Mouse (Mus musculus) limb, embryonic 14.5 days (tissue): ENCODE measurements around the gene Glis2. TPM values are rescaled to one million over a fixed set of nuclear protein-coding genes. Genes with fewer than 3 reads are reported as not detected.

Experiments used
- ATAC-seq: fragments of 200-750 bp; cut with Nextera tagmentation; 2 replicates; pipeline ENCODE4 v1.8.0; 2017; ENCODE audit warnings: low read depth, moderate number of reproducible peaks, moderate TSS enrichment; ENCODE audit not compliant: low FRiP score
- DNase-seq: peaks from one replicate; pipeline ENCODE4 v3.0.0-alpha.2; 2015; ENCODE audit warnings: low spot score
- H3K27ac ChIP-seq: fragments of 300-500 bp; sonication (generic); replicated peaks from 2 replicates; pipeline ENCODE4 v1.5.1; 2014; ENCODE audit warnings: low read depth, mild to moderate bottlenecking, low read length, moderate library complexity, mixed read lengths
- H3K27me3 ChIP-seq: fragments of 300-500 bp; sonication (generic); 2 replicates; pipeline ENCODE4 v1.6.1; 2014; ENCODE audit warnings: low read length, mixed read lengths; ENCODE audit not compliant: control insufficient read depth, insufficient read depth
- H3K36me3 ChIP-seq: fragments of 300-500 bp; sonication (generic); 2 replicates; pipeline ENCODE4 v1.6.1; 2014; ENCODE audit warnings: mild to moderate bottlenecking, low read length, moderate library complexity, mixed read lengths; ENCODE audit not compliant: control insufficient read depth, insufficient read depth
- H3K4me1 ChIP-seq: fragments of 300-500 bp; sonication (generic); 2 replicates; pipeline ENCODE4 v1.6.1; 2014; ENCODE audit warnings: antibody characterized with exemption, low read length, mixed read lengths; ENCODE audit not compliant: control insufficient read depth, insufficient read depth
- H3K4me2 ChIP-seq: fragments of 300-500 bp; sonication (generic); replicated peaks from 2 replicates; pipeline ENCODE4 v1.6.1; 2014; ENCODE audit warnings: low read depth, mild to moderate bottlenecking, low read length, moderate library complexity; ENCODE audit not compliant: severe bottlenecking
- H3K4me3 ChIP-seq: fragments of 300-500 bp; sonication (generic); replicated peaks from 2 replicates; pipeline ENCODE4 v1.5.1; 2014; ENCODE audit warnings: low read length
- H3K9ac ChIP-seq: fragments of 300-500 bp; sonication (generic); 2 replicates; pipeline ENCODE4 v1.6.1; 2014; ENCODE audit warnings: mild to moderate bottlenecking, low read depth, low read length, moderate library complexity; ENCODE audit not compliant: severe bottlenecking
- H3K9me3 ChIP-seq: fragments of 300-500 bp; sonication (generic); 2 replicates; pipeline ENCODE4 v1.6.1; 2016; ENCODE audit warnings: low read length; ENCODE audit not compliant: control insufficient read depth
- POLR2A ChIP-seq: fragments of 200-500 bp; IDR thresholded peaks from 2 replicates; pipeline ENCODE4 v1.8.0; 2012; ENCODE audit warnings: inconsistent platforms, mild to moderate bottlenecking, moderate library complexity, borderline replicate concordance; ENCODE audit not compliant: insufficient read depth, insufficient read length; ENCODE audit errors: extremely low read depth
- WGBS: fragments of 180-500 bp; shearing (Covaris S2); extraction: QIAGEN DNeasy Blood & Tissue Kit; methylation state at CpG from one replicate; pipeline ENCODE4 v1.1.7; 2014; 5-methylcytosine and 5-hydroxymethylcytosine counted together
- polyA plus RNA-seq, 2 experiments: library from polyadenylated mRNA; depleted of rRNA in 1 of 2; stranded (reverse) in 1 of 2; unstranded in 1 of 2; fragments of >200 nt; fragmentation: Nextera tagmentation in 1 of 2; extraction: Ambion mirVana in 1 of 2; gene quantifications; 2 replicates each; pipeline versions ENCODE4 v1.2.1 to v1.2.3; 2012 to 2014

Glis2 gene
- polyA plus RNA-seq, 2 experiments: 45.9 to 83.8 TPM

DNA sequence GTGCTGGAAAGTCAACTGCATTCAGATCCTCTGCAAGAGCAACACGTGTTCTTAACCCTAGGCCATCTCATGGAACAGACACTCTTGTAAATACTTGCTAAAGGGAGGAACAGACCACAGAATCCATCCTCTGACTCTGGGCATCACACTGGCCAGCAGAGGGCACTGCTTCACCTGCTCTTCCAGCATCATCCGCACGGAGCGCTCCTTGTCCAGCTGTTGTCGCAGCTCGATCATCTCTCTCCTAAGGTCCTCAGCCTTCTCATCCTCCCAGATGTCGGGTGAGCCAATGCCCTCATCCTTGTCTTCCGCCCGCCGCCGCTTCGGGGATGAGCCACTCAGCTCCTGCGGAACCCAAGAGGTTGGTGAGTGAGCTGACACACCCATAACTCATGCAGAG lies 43.5 kb upstream of the Glis2 start:
- H3K9ac ChIP-seq: no peak overlapping the region
- peaks cover 32% of the 10 kb centered on the region for H3K4me1 ChIP-seq
- DNase-seq (peak; percentile 84), ATAC-seq (peak; percentile 34; the same call in 1 of the 2 replicates)
- H3K9me3 ChIP-seq: no peaks in the 10 kb centered on the region
- H3K27ac ChIP-seq: no peak overlapping the region
- no peak for TF ChIP-seq POLR2A
- H3K36me3 ChIP-seq: peaks cover 41% of the 10 kb centered on the region
- H3K27me3 ChIP-seq: no peaks in the 10 kb centered on the region
- no peak overlapping the region for H3K4me3 ChIP-seq
- WGBS: 28% methylated on average over 13 of the region's 13 CpGs
- no peak overlapping the region for H3K4me2 ChIP-seq

DNA sequence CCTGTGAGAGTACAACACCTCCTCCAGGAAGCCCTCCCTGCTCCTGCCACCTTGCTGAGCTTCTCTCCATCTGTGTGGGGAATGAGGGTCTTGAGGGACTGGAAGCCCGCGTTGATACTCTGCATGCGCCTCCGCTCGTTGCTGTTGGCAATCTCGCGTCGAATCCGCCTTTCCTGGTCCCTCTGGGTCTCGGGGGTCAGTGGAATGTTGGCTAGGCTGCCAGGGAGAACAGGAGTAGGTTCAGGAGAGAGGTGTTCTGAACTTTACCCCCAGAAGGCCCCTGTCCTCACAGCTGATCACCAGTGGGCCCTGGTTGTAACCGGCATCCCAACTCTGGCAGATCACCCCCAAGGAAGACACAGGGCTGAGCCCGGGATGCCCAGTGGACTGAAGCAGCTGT lies 42.6 kb upstream of the Glis2 start:
- WGBS: 85% methylated on average over 12 of the region's 12 CpGs
- ATAC-seq (no peak), DNase-seq (no peak)
- Histone ChIP-seq H3K27me3 (no peaks in the 10 kb centered on the region), H3K4me2 (no peak overlapping the region), H3K4me3 (no peak overlapping the region), H3K4me1 (peaks cover 34% of the 10 kb centered on the region), H3K9me3 (no peaks in the 10 kb centered on the region), H3K27ac (peak overlapping the region; percentile 82; the same call in 1 of the 2 replicates), H3K36me3 (peaks cover 38% of the 10 kb centered on the region), H3K9ac (no peak overlapping the region)
- TF ChIP-seq POLR2A: no peak

DNA sequence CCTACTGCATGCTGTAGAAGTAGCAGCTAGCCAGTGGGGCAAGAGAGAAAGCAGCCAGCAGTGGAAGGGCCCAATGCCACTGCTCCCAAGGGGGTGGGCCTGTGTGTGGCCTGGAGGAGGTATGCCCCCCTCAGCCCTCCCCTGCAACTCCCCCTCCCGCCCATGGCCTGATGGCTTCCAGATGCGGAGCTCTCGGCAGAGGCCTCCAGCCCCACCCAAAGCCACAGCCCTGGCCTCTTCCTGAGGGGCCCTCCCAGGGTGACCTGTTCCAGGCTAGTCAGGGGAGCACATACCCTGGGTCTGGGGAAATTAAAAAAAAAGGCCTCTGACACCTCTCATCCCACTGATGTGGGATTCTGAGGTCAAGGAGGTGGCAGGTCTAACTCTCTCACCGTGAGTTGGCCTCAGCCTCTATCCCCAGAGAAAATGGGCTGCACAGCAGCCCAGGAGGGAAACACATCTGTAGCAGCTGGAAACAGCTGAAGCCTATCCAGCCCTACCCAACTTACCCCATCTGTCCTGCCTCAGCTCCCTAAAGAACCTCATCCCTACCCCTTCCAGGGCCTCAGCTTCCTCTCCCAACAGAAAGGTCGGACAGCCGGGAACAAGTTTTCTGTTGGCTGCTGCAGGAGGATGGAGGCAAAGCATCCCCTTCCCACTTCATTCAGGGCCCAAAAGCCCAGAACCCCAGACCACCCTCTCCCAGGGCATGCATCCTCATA lies 41.5 kb upstream of the Glis2 start:
- H3K9ac ChIP-seq: peak overlapping the region; percentile 17
- H3K4me3 ChIP-seq: no peak overlapping the region
- H3K36me3 ChIP-seq: peaks cover 29% of the 10 kb centered on the region
- ATAC-seq (peak; percentile 77), DNase-seq (peak; percentile 76)
- peak overlapping the region; percentile 82 for H3K27ac ChIP-seq
- H3K9me3 ChIP-seq: no peaks in the 10 kb centered on the region
- 9% methylated on average over 6 of the region's 6 CpGs for WGBS
- no peaks in the 10 kb centered on the region for H3K27me3 ChIP-seq
- H3K4me2 ChIP-seq: peak overlapping the region; percentile 20
- peaks cover 44% of the 10 kb centered on the region for H3K4me1 ChIP-seq
- no peak for TF ChIP-seq POLR2A

DNA sequence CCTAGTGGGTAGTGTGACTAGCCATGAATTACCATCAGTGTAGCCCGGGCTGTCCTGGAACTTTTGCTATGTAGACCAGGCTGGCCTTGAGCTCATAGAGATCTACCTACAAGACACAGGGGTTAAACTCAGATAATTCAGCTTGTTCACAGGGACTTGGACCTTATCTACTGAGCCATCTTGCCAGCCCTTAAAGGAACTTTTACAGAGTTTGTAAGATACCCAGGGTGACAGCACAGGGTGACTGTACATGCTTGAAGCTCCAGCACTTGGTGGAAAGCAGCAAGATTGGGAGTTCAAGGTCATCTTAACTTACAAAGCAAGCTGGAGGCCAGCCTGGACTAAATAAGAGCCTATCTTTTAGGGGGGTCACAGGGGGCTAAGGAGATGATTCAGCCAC lies 39.0 kb upstream of the Glis2 start:
- TF ChIP-seq POLR2A: no peak
- Histone ChIP-seq H3K4me1 (peaks cover 46% of the 10 kb centered on the region), H3K4me2 (no peak overlapping the region), H3K9me3 (no peaks in the 10 kb centered on the region), H3K36me3 (peaks cover 9% of the 10 kb centered on the region), H3K9ac (no peak overlapping the region), H3K27ac (no peak overlapping the region), H3K27me3 (no peaks in the 10 kb centered on the region), H3K4me3 (no peak overlapping the region)
- 96% methylated on average over 1 of the region's 1 CpGs for WGBS
- DNase-seq: no peak
- ATAC-seq: no peak

DNA sequence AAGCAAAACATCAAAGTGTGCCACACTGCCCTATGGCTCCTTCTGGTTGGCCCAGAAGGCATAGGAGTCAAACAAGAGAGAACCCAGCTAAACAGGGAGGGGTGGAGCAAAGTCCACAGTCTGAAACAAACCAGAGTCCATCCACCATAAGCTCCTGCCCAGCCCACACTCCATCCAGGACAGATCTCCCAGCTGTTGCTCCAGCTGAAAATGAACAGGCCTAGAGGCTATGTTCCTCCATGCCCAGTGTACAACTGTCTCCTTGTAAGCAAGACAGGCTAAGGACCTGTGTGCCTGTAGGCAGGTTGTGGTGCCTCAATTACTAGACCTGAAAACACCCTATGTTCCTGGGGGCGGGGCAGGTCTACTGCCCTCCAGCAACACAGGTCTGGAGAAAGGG lies 37.4 kb upstream of the Glis2 start:
- no peak for DNase-seq
- WGBS: 69% methylated on average over 1 of the region's 1 CpGs
- H3K4me3 ChIP-seq: peak overlapping the region; percentile 81; the same call in 1 of the 2 replicates
- no peaks in the 10 kb centered on the region for H3K36me3 ChIP-seq
- H3K9ac ChIP-seq: no peak overlapping the region
- peak overlapping the region; percentile 93 for H3K27ac ChIP-seq
- ATAC-seq: no peak
- H3K4me1 ChIP-seq: peaks cover 40% of the 10 kb centered on the region
- no peaks in the 10 kb centered on the region for H3K9me3 ChIP-seq
- TF ChIP-seq POLR2A: no peak
- H3K4me2 ChIP-seq: peak overlapping the region; percentile 78
- no peaks in the 10 kb centered on the region for H3K27me3 ChIP-seq
